Mouse (Mus musculus): ENCODE data around the gene Xrn2.

DNA sequence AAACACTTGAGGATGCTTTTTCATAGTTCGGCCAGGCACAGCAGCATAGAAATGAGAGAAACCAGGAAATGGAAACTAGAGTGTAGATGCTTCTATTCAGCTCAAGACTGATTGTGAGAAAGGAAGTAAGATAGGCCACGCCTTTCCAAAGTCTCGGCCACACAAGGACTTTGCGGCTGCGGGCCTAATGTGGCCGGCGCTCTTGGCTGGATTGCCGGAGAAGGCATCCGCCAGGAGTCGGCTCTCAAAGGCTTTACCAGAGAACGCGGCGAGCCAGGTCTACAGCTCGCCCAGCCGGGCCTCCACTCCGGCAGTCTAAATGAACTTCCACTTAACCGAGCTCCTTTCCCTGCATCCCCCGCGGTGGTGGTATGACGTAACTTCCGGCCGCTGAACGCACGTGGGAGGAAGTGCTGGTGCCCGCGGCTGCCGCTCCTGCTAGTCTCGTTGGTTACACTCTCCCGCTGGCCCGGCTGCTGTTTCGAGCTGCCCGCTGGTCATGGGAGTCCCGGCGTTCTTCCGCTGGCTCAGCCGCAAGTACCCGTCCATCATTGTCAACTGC is at the start of gene Xrn2:
- TF ChIP-seq GATA1 (IDR thresholded peaks at IDR 0.05; ENCODE audit: low read length): no peak
- TF ChIP-seq TAL1 (IDR thresholded peaks at IDR 0.05; ENCODE audit: low read length): no peak
